Mouse (Mus musculus): ENCODE measurements around the gene Slc30a1. TPM values are rescaled to one million over a fixed set of nuclear protein-coding genes. Genes with fewer than 3 reads are reported as not detected.

The Slc30a1 gene
- polyA plus RNA-seq, 1 experiment from 2014 or later = 4.1 TPM

DNA sequence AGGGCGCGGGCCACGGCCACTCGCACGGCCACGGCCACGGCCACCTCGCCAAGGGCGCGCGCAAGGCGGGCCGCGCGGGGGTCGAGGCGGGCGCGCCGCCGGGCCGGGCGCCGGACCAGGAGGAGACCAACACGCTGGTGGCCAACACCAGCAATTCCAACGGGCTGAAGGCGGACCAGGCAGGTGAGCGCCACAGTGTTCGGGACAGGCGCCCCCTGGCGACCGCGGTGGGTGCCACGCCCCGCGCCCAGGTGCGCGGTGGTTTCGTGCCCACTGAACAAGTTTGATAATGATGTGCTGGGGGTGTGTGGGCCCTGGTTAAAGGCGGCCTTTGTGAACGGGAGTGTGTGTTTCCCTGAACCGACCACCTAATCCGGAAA, 854 bp downstream of the Slc30a1 start:
- H3K4me2 ChIP-seq = peak overlapping the region; percentile 89
- H3K4me3 ChIP-seq (replicated peaks) = peak overlapping the region; percentile 97
- peak; percentile 22 for ATAC-seq (ENCODE audit: low FRiP score)
- under 1% methylated on average over 42 of the region's 43 CpGs for WGBS
- peaks cover 55% of the 10 kb centered on the region for H3K4me1 ChIP-seq
- H3K9me3 ChIP-seq (replicated peaks) = no peaks in the 10 kb centered on the region
- H3K27me3 ChIP-seq (replicated peaks) = no peaks in the 10 kb centered on the region
- H3K27ac ChIP-seq (replicated peaks) = peak overlapping the region; percentile 96
- peaks cover 8% of the 10 kb centered on the region for H3K36me3 ChIP-seq
- peak overlapping the region; percentile 91 for H3K9ac ChIP-seq (replicated peaks)

DNA sequence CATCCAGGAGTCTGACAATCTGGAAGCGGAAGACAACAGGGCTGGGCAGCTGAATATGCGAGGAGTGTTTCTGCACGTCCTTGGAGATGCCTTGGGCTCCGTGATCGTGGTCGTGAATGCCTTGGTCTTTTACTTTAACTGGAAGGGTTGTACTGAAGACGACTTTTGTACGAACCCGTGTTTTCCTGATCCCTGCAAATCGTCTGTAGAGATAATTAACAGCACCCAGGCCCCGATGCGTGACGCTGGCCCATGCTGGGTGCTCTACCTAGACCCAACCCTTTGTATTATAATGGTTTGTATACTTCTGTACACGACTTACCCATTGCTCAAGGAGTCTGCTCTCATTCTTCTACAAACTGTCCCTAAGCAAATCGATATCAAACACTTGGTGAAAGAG, 2.3 kb downstream of the Slc30a1 start:
- WGBS = 93% methylated on average over 15 of the region's 15 CpGs
- H3K9me3 ChIP-seq (replicated peaks) = no peaks in the 10 kb centered on the region
- peaks cover 59% of the 10 kb centered on the region for H3K4me1 ChIP-seq

DNA sequence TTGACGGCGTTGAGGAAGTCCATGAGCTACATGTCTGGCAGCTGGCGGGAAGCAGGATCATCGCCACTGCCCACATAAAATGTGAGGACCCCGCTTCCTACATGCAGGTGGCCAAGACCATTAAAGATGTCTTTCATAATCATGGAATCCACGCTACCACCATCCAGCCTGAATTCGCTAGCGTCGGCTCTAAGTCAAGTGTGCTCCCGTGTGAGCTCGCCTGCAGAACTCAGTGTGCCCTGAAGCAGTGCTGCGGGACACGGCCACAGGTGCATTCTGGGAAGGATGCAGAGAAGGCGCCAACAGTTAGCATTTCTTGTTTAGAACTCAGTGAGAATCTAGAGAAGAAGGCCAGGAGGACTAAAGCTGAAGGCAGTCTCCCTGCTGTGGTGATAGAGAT, 2.7 kb downstream of the Slc30a1 start:
- H3K27ac ChIP-seq (replicated peaks) = no peak overlapping the region
- no peaks in the 10 kb centered on the region for H3K27me3 ChIP-seq (replicated peaks)
- peaks cover 8% of the 10 kb centered on the region for H3K36me3 ChIP-seq
- ATAC-seq (ENCODE audit: low FRiP score) = no peak
- peaks cover 59% of the 10 kb centered on the region for H3K4me1 ChIP-seq
- H3K9ac ChIP-seq (replicated peaks) = no peak overlapping the region
- WGBS = 93% methylated on average over 14 of the region's 14 CpGs
- H3K4me2 ChIP-seq = peak overlapping the region; percentile 89
- H3K9me3 ChIP-seq (replicated peaks) = no peaks in the 10 kb centered on the region
- peak overlapping the region; percentile 97; the same call in 1 of the 2 replicates for H3K4me3 ChIP-seq (replicated peaks)

More for the DNA sequence above, 2.3 kb downstream of the Slc30a1 start:
- peaks cover 8% of the 10 kb centered on the region for H3K36me3 ChIP-seq
- ATAC-seq (ENCODE audit: low FRiP score) = no peak
- H3K4me2 ChIP-seq = peak overlapping the region; percentile 89
- peak overlapping the region; percentile 97 for H3K4me3 ChIP-seq (replicated peaks)
- H3K27me3 ChIP-seq (replicated peaks) = no peaks in the 10 kb centered on the region
- H3K27ac ChIP-seq (replicated peaks) = no peak overlapping the region
- no peak overlapping the region for H3K9ac ChIP-seq (replicated peaks)

DNA sequence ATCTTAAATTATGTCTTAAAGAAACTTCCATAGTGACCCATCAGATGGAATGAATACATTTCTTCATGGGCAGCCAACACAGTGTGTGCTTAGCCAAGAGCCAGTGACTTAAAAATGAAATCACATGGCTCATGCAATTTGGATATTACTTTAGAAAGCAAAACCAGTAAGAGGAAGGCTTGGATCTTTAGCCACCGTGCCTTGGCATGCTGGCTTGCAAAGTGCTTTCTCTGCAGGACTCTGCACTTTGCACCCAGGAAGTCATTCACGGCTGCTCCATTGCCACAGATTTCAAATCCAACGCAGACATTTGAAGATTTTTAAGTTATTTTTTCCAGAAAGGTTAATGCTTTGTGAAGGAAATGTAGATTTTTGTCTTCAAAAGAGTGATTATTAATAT, 4.1 kb downstream of the Slc30a1 start:
- peak overlapping the region; percentile 89 for H3K4me2 ChIP-seq
- no peak for ATAC-seq (ENCODE audit: low FRiP score)
- WGBS = 76% methylated on average over 3 of the region's 3 CpGs
- peaks cover 56% of the 10 kb centered on the region for H3K4me1 ChIP-seq
- H3K36me3 ChIP-seq = peaks cover 8% of the 10 kb centered on the region
- no peak overlapping the region for H3K27ac ChIP-seq (replicated peaks)
- H3K27me3 ChIP-seq (replicated peaks) = no peaks in the 10 kb centered on the region
- H3K9ac ChIP-seq (replicated peaks) = no peak overlapping the region
- H3K9me3 ChIP-seq (replicated peaks) = no peaks in the 10 kb centered on the region
- H3K4me3 ChIP-seq (replicated peaks) = 0 out of 2 replicates have a peak overlapping the region, but pooled peaks have one; percentile 13

DNA sequence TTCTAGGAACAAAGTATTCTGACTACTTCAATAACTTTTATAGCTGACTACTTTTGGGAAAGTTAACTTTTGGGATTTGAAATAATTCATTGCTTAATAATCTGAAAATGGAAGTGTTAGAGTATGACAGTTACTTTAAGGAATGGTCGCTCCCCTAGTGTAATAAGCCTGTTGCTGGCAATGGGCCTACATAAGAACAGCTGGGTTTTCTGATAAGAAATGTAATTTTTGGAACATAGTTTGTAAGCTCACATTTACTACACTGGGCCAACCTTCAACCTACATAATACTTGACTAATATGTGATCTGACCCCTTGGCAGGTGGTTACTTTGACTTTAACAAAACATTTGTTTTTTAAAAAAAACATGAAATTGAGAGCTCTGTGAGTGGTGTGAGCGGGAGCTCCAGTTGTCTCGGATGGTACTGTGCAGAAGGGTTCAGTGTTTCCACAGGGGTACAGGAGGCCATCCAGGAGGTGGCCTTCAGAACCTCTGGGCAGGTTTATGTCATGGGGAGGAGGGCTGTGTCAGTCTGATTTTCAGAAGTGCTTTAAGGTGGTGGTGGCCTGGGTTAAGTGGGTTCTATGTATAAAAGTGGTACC, 4.6 kb downstream of the Slc30a1 start:
- ATAC-seq (ENCODE audit: low FRiP score) = no peak
- WGBS = 89% methylated on average over 3 of the region's 3 CpGs
- H3K4me3 ChIP-seq (replicated peaks) = no peak overlapping the region
- no peaks in the 10 kb centered on the region for H3K9me3 ChIP-seq (replicated peaks)
- H3K27me3 ChIP-seq (replicated peaks) = no peaks in the 10 kb centered on the region
- no peak overlapping the region for H3K27ac ChIP-seq (replicated peaks)
- H3K36me3 ChIP-seq = peaks cover 8% of the 10 kb centered on the region
- H3K4me1 ChIP-seq = peaks cover 51% of the 10 kb centered on the region
- H3K4me2 ChIP-seq = peak overlapping the region; percentile 19
- no peak overlapping the region for H3K9ac ChIP-seq (replicated peaks)

DNA sequence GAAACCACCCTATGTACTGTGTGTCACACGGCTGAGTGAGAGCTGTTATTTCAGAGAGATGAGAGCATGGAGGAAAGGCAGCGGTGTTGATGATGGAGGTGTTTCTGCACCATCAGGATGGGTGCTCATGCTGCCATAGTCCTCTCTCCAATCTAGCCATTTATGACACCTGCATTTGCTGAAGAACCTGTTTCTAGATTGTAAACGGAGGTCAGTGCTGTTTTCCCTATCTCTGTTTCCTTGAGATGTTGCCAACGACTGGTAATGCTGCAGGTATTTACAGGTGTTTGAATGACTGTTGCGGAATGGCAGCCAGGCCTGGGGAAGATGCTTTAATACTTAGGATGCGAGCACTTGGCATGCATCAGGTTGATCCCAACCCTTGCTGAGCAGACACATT, 8.1 kb downstream of the Slc30a1 start:
- H3K27me3 ChIP-seq (replicated peaks) = no peaks in the 10 kb centered on the region
- H3K4me3 ChIP-seq (replicated peaks) = no peak overlapping the region
- H3K36me3 ChIP-seq = no peaks in the 10 kb centered on the region
- H3K9ac ChIP-seq (replicated peaks) = no peak overlapping the region
- ATAC-seq (ENCODE audit: low FRiP score) = no peak
- H3K9me3 ChIP-seq (replicated peaks) = no peaks in the 10 kb centered on the region
- H3K4me2 ChIP-seq = no peak overlapping the region
- WGBS = 89% methylated on average over 6 of the region's 6 CpGs
- H3K4me1 ChIP-seq = peaks cover 28% of the 10 kb centered on the region
- H3K27ac ChIP-seq (replicated peaks) = no peak overlapping the region

DNA sequence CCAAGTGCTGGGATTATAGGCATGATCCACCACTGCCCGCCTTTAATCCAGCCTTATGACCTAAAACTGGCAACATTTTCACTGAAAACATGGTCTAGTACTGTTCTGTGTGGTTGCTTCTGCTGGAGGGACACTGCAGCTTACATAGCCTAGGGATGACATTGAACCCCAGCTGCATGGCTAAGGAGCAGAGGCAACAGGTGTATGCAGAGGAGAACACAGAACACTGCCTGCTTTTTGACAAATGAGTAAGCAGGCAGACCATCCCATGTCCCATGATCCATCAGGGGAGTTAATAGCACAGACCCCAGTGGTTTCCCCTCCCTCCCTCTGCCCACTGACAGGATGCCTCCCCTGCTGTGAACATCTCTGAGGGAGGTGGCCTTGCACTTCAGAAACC, 9.0 kb downstream of the Slc30a1 start:
- no peak overlapping the region for H3K4me3 ChIP-seq (replicated peaks)
- peaks cover 20% of the 10 kb centered on the region for H3K4me1 ChIP-seq
- no peaks in the 10 kb centered on the region for H3K9me3 ChIP-seq (replicated peaks)
- no peaks in the 10 kb centered on the region for H3K27me3 ChIP-seq (replicated peaks)
- H3K4me2 ChIP-seq = no peak overlapping the region
- no peak for ATAC-seq (ENCODE audit: low FRiP score)
- H3K27ac ChIP-seq (replicated peaks) = no peak overlapping the region
- no peaks in the 10 kb centered on the region for H3K36me3 ChIP-seq
- no peak overlapping the region for H3K9ac ChIP-seq (replicated peaks)
- WGBS = 88% methylated on average over 1 of the region's 1 CpGs

DNA sequence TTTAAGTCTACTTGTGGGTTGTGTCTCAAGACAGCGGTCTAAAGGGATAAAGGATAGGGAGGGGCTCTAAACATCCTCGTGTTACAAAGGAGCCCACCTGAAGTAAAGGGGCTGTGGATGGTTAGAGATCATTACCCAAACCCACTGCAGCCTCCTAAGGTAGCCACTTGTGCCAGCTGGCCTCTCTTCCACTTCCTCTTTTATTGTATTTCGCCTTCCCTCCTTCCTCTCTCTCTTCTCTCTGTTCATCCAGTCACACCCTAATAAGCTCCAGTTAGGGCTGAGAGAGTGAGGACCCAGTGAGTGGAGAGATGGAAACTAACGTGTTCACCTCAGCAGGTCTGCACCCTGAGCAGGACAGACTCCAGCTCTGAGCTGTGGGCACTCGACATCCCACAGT, 10.3 kb downstream of the Slc30a1 start:
- Histone ChIP-seq H3K4me2 (no peak overlapping the region), H3K9me3 (replicated peaks) (no peaks in the 10 kb centered on the region), H3K27ac (replicated peaks) (no peak overlapping the region), H3K4me3 (replicated peaks) (no peak overlapping the region), H3K36me3 (no peaks in the 10 kb centered on the region), H3K27me3 (replicated peaks) (no peaks in the 10 kb centered on the region), H3K4me1 (peaks cover 9% of the 10 kb centered on the region), H3K9ac (replicated peaks) (no peak overlapping the region)
- ATAC-seq (ENCODE audit: low FRiP score) = no peak
- WGBS = 72% methylated on average over 5 of the region's 5 CpGs

DNA sequence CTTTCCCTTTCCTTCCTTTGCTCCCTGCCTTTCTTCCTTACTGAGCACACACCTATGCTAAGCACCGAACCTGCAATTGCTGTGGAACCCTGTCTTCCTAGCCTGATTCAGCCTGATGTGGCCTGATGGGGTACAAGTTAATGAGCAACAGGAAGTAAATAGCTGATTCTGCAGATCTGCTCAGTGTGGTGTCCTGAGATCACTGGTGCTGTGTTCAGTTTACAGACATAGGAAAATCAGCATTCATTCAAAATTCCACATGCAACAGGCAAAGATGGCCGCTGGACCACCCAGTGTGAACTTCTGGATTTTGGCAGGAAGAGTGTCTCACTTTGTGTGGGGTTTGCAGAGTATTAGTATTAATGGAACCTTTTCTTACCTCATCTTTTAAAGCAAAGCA, 12.8 kb downstream of the Slc30a1 start:
- no peak overlapping the region for H3K4me3 ChIP-seq (replicated peaks)
- H3K27me3 ChIP-seq (replicated peaks) = no peaks in the 10 kb centered on the region
- no peaks in the 10 kb centered on the region for H3K9me3 ChIP-seq (replicated peaks)
- H3K4me2 ChIP-seq = no peak overlapping the region
- no peak overlapping the region for H3K9ac ChIP-seq (replicated peaks)
- no peaks in the 10 kb centered on the region for H3K36me3 ChIP-seq
- no peak for ATAC-seq (ENCODE audit: low FRiP score)
- no peaks in the 10 kb centered on the region for H3K4me1 ChIP-seq
- H3K27ac ChIP-seq (replicated peaks) = no peak overlapping the region
- WGBS = 86% methylated on average over 2 of the region's 2 CpGs

DNA sequence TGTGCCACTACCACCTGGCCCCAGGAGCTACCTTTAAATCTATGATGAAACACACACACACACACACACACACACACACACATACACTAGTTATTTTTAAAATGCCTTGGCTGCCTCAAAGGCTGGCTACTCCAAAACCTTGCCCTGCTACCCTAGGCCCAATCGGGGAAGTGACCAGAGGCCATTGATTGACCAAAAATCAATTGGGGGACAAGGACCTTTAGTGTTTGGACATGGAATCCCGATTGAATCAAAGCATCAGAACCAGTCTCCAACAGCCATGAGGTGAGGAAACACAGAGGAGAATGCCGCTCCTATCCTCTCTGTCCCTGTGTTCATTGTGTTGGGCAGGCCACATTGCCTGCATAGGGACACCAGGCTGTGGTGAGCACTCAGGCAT, 15.1 kb downstream of the Slc30a1 start:
- Histone ChIP-seq H3K36me3 (no peaks in the 10 kb centered on the region), H3K27ac (replicated peaks) (no peak overlapping the region), H3K4me2 (no peak overlapping the region), H3K4me3 (replicated peaks) (no peak overlapping the region), H3K9ac (replicated peaks) (no peak overlapping the region), H3K9me3 (replicated peaks) (no peaks in the 10 kb centered on the region), H3K27me3 (replicated peaks) (no peaks in the 10 kb centered on the region), H3K4me1 (no peaks in the 10 kb centered on the region)
- no peak for ATAC-seq (ENCODE audit: low FRiP score)
- WGBS = 96% methylated on average over 3 of the region's 3 CpGs

DNA sequence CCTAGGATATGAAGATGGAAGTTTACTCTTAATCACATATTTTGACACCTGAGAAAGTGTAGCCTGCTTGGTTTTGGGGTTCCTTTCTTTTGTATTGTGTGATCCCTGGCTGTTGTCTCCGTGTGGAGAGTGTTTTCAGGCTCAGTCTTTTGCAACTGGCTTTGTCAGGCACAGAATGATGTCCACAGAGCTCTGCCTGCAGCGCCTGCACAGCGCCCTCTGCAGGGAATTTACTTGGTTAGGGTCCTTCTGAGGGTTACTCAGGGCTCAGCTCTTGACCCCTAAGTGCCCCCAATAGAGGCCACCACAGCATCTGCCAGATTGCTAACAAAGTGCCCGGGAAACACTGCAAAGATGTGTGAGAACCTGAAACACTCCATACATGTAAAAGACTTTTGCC, 18.9 kb downstream of the Slc30a1 start:
- Histone ChIP-seq H3K4me2 (no peak overlapping the region), H3K27me3 (replicated peaks) (no peaks in the 10 kb centered on the region), H3K9me3 (replicated peaks) (no peaks in the 10 kb centered on the region), H3K27ac (replicated peaks) (no peak overlapping the region), H3K4me1 (no peaks in the 10 kb centered on the region), H3K36me3 (no peaks in the 10 kb centered on the region), H3K9ac (replicated peaks) (no peak overlapping the region), H3K4me3 (replicated peaks) (no peak overlapping the region)
- no peak for ATAC-seq (ENCODE audit: low FRiP score)
- 44% methylated on average over 4 of the region's 4 CpGs for WGBS

DNA sequence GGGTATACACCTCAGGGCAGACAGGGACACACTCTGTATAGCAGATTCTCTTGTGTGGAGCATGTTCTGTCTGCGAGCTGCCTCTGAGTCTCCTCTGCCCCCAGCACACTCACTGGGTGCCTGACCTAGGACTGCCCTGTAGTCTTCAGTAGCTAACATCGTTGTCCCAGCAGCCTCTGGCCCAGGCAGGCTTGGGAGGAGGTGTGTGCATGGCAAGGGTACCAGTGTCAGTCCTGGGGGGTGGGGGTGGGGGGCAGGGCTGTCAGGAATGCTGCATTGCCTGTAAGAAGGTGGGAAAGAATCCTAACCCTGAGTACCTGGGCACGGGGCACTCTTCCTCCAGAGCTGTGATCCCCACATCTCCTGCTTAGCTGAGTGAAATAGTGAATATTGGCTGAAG, 20.1 kb downstream of the Slc30a1 start:
- Histone ChIP-seq H3K4me1 (no peaks in the 10 kb centered on the region), H3K9me3 (replicated peaks) (no peaks in the 10 kb centered on the region), H3K27me3 (replicated peaks) (no peaks in the 10 kb centered on the region), H3K9ac (replicated peaks) (no peak overlapping the region), H3K36me3 (no peaks in the 10 kb centered on the region), H3K27ac (replicated peaks) (no peak overlapping the region), H3K4me3 (replicated peaks) (no peak overlapping the region), H3K4me2 (no peak overlapping the region)
- WGBS = 84% methylated on average over 3 of the region's 3 CpGs
- no peak for ATAC-seq (ENCODE audit: low FRiP score)
